Mouse (Mus musculus): ENCODE results near the gene Hist1h1d. TPM values are rescaled to one million over a fixed set of nuclear protein-coding genes. Genes with fewer than 3 reads are reported as not detected.

The Hist1h1d gene
- polyA plus RNA-seq, 1 experiment from 2014 or later, result 0.79 TPM

DNA sequence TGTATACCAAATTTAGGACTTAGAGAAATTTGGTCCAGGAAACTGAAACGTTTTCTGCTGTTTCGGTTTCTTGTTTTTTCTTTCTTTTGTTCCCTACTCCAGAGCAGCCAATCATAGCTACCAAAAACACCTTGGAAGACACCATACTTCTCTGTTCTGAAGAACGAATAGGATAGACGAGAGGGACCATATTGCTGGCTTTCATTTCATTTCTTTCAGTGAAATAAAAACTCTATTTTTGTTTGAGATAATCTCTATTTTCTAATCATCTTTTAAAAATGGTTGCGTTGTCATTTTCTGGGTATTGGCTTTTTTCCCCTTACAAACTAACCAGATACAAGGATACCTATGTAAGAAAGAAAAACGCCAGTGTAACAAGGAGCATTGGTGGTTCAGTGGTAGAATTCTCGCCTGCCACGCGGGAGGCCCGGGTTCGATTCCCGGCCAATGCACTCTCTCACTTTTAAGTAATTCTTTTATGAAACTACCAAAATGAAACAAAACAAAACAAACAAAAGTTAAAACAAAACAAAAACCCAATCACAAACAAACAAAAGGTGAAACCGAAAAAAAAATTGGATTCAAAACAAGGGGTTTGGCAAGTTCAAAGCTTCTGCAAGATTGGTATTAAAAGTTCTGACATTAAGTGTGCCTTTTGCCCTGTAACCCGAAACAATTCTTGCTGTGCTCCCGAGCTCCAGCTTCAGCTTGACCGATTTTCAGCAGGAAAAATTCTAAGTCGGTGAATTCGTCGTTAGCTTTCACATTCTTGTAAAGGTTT, 36.0 kb upstream of the Hist1h1d start:
- H3K4me2 ChIP-seq (ENCODE audit: low read depth, low read length), result peak overlapping the region; percentile 94
- peak overlapping the region; percentile 83 for H3K27ac ChIP-seq (ENCODE audit: low read length)
- H3K9me3 ChIP-seq (ENCODE audit: control insufficient read depth, low read length), result no peaks in the 10 kb centered on the region
- peak overlapping the region; percentile 63 for H3K9ac ChIP-seq (ENCODE audit: low read length)
- peak; percentile 56 for ATAC-seq (ENCODE audit: low read depth)
- no peaks in the 10 kb centered on the region for H3K36me3 ChIP-seq (ENCODE audit: control insufficient read depth, insufficient read depth, low read length)
- no peaks in the 10 kb centered on the region for H3K27me3 ChIP-seq (ENCODE audit: control insufficient read depth, insufficient read depth, low read depth, low read length)
- WGBS, result under 1% methylated on average over 19 of the region's 19 CpGs
- peak overlapping the region; percentile 66 for H3K4me3 ChIP-seq (ENCODE audit: low read length)
- H3K4me1 ChIP-seq (replicated peaks; ENCODE audit: control insufficient read depth, insufficient read depth, low read length), result peaks cover 4% of the 10 kb centered on the region

DNA sequence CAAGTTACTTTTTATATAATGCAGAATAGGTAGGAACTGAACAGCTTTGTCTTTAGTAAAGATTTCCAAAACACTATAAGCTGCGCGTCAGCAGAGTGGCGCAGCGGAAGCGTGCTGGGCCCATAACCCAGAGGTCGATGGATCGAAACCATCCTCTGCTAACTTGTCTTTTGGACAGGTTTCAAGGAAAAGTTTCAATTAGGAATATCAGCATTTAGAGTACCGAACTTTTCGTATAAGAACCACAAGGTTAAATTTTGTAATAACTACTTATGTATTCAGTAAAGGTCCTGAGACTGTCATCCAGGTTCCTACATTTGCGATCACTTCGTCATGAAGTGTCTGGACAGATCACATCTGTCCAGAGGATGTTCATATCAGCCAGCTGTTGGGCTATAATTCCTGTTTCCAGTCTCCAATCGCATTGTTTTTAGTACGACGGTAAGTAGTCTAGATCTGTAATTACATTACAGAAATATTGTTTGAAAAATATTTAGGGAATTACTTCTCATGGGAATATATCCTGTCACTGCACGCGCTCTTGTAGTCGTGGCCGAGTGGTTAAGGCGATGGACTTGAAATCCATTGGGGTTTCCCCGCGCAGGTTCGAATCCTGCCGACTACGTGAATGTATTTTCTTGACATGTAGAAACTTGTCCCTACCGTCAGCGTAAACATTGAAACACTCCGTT, 35.3 kb upstream of the Hist1h1d start:
- H3K9ac ChIP-seq (ENCODE audit: low read length), result peak overlapping the region; percentile 63
- ATAC-seq (ENCODE audit: low read depth), result peak; percentile 88
- H3K4me2 ChIP-seq (ENCODE audit: low read depth, low read length), result peak overlapping the region; percentile 94
- WGBS, result under 1% methylated on average over 27 of the region's 27 CpGs
- no peaks in the 10 kb centered on the region for H3K27me3 ChIP-seq (ENCODE audit: control insufficient read depth, insufficient read depth, low read depth, low read length)
- peaks cover 4% of the 10 kb centered on the region for H3K4me1 ChIP-seq (replicated peaks; ENCODE audit: control insufficient read depth, insufficient read depth, low read length)
- H3K9me3 ChIP-seq (ENCODE audit: control insufficient read depth, low read length), result no peaks in the 10 kb centered on the region
- peak overlapping the region; percentile 66 for H3K4me3 ChIP-seq (ENCODE audit: low read length)
- H3K36me3 ChIP-seq (ENCODE audit: control insufficient read depth, insufficient read depth, low read length), result no peaks in the 10 kb centered on the region
- H3K27ac ChIP-seq (ENCODE audit: low read length), result peak overlapping the region; percentile 83

- no peak overlapping the region for H3K9ac ChIP-seq (ENCODE audit: low read length)
- H3K36me3 ChIP-seq (ENCODE audit: control insufficient read depth, insufficient read depth, low read length), result no peaks in the 10 kb centered on the region
- H3K4me1 ChIP-seq (replicated peaks; ENCODE audit: control insufficient read depth, insufficient read depth, low read length), result peaks cover 4% of the 10 kb centered on the region
- no peaks in the 10 kb centered on the region for H3K27me3 ChIP-seq (ENCODE audit: control insufficient read depth, insufficient read depth, low read depth, low read length)
- no peaks in the 10 kb centered on the region for H3K9me3 ChIP-seq (ENCODE audit: control insufficient read depth, low read length)
- under 1% methylated on average over 6 of the region's 6 CpGs for WGBS
- peak overlapping the region; percentile 66 for H3K4me3 ChIP-seq (ENCODE audit: low read length)
- no peak overlapping the region for H3K27ac ChIP-seq (ENCODE audit: low read length)
- peak overlapping the region; percentile 94 for H3K4me2 ChIP-seq (ENCODE audit: low read depth, low read length)
- ATAC-seq (ENCODE audit: low read depth), result 0 out of 2 replicates have a peak, but pooled peaks have one; percentile 15
Measured at GRCm38 (mm10) chr13:23518295-23518603, 34.8 kb upstream of the Hist1h1d start.

- H3K9me3 ChIP-seq (ENCODE audit: control insufficient read depth, low read length), result no peaks in the 10 kb centered on the region
- peak overlapping the region; percentile 73 for H3K4me2 ChIP-seq (ENCODE audit: low read depth, low read length)
- peak overlapping the region; percentile 49 for H3K9ac ChIP-seq (ENCODE audit: low read length)
- H3K27me3 ChIP-seq (ENCODE audit: control insufficient read depth, insufficient read depth, low read depth, low read length), result no peaks in the 10 kb centered on the region
- H3K27ac ChIP-seq (ENCODE audit: low read length), result peak overlapping the region; percentile 69
- peaks cover 4% of the 10 kb centered on the region for H3K4me1 ChIP-seq (replicated peaks; ENCODE audit: control insufficient read depth, insufficient read depth, low read length)
- H3K4me3 ChIP-seq (ENCODE audit: low read length), result peak overlapping the region; percentile 52
- peak; percentile 55 for ATAC-seq (ENCODE audit: low read depth)
- WGBS, result under 1% methylated on average over 6 of the region's 6 CpGs
- no peaks in the 10 kb centered on the region for H3K36me3 ChIP-seq (ENCODE audit: control insufficient read depth, insufficient read depth, low read length)
Measured at GRCm38 (mm10) chr13:23518885-23519284, 34.2 kb upstream of the Hist1h1d start.

- Histone ChIP-seq H3K4me3 (ENCODE audit: low read length) (peak overlapping the region; percentile 52), H3K9ac (ENCODE audit: low read length) (peak overlapping the region; percentile 49), H3K36me3 (ENCODE audit: control insufficient read depth, insufficient read depth, low read length) (no peaks in the 10 kb centered on the region), H3K4me2 (ENCODE audit: low read depth, low read length) (peak overlapping the region; percentile 73), H3K27ac (ENCODE audit: low read length) (peak overlapping the region; percentile 69), H3K9me3 (ENCODE audit: control insufficient read depth, low read length) (no peaks in the 10 kb centered on the region), H3K4me1 (replicated peaks; ENCODE audit: control insufficient read depth, insufficient read depth, low read length) (peaks cover 4% of the 10 kb centered on the region), H3K27me3 (ENCODE audit: control insufficient read depth, insufficient read depth, low read depth, low read length) (no peaks in the 10 kb centered on the region)
- peak; percentile 57 for ATAC-seq (ENCODE audit: low read depth)
- WGBS, result under 1% methylated on average over 10 of the region's 10 CpGs
Measured at GRCm38 (mm10) chr13:23519416-23519815, 33.6 kb upstream of the Hist1h1d start.

DNA sequence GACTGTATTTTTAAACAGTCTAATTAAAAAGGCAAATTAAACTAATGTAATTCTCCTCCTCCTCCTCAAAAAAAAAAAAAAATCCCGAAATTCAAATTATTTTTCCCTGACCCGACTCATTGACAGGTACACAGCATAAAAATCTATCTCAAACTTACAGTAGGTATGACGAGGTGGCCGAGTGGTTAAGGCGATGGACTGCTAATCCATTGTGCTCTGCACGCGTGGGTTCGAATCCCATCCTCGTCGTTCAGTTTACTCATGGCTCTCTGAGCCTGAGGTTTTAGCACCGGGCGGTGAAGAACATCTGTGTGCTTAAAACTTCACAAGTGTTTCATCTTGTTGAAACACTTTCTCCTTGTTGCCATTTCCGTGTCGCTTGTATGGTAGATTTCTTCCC, 31.4 kb upstream of the Hist1h1d start:
- no peak for ATAC-seq (ENCODE audit: low read depth)
- Histone ChIP-seq H3K4me1 (replicated peaks; ENCODE audit: control insufficient read depth, insufficient read depth, low read length) (0 out of 2 replicates have a peak, but pooled peaks cover 4% of the 10 kb centered on the region), H3K36me3 (ENCODE audit: control insufficient read depth, insufficient read depth, low read length) (no peaks in the 10 kb centered on the region), H3K4me3 (ENCODE audit: low read length) (no peak overlapping the region), H3K27me3 (ENCODE audit: control insufficient read depth, insufficient read depth, low read depth, low read length) (no peaks in the 10 kb centered on the region), H3K9ac (ENCODE audit: low read length) (no peak overlapping the region), H3K4me2 (ENCODE audit: low read depth, low read length) (peak overlapping the region; percentile 32), H3K9me3 (ENCODE audit: control insufficient read depth, low read length) (no peaks in the 10 kb centered on the region), H3K27ac (ENCODE audit: low read length) (no peak overlapping the region)
- WGBS, result 1% methylated on average over 14 of the region's 14 CpGs

DNA sequence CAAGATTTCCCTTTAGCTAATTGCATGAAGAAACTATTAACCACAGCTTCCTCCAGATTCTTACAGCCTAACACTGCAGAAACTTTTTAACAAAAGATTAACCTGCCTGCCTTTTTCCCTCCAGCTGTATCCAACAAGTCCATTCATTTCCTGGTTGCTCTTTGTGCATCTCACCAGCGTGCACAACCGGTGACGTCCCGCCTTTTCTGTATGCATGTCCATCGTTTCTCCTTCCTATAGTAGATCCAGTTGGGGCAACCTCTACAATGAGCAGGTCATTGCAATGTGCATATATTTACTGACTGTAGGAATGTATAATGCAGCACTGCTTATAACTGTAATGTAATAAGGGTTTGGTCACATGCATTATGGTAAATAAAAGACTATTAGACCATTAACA, 29.1 kb upstream of the Hist1h1d start:
- H3K4me1 ChIP-seq (replicated peaks; ENCODE audit: control insufficient read depth, insufficient read depth, low read length), result peaks cover 9% of the 10 kb centered on the region; the same call in 1 of the 2 replicates
- H3K9me3 ChIP-seq (ENCODE audit: control insufficient read depth, low read length), result no peaks in the 10 kb centered on the region
- ATAC-seq (ENCODE audit: low read depth), result no peak
- WGBS, result 41% methylated on average over 5 of the region's 5 CpGs
- H3K27ac ChIP-seq (ENCODE audit: low read length), result no peak overlapping the region
- H3K9ac ChIP-seq (ENCODE audit: low read length), result no peak overlapping the region
- H3K4me2 ChIP-seq (ENCODE audit: low read depth, low read length), result no peak overlapping the region
- no peak overlapping the region for H3K4me3 ChIP-seq (ENCODE audit: low read length)
- no peaks in the 10 kb centered on the region for H3K27me3 ChIP-seq (ENCODE audit: control insufficient read depth, insufficient read depth, low read depth, low read length)
- H3K36me3 ChIP-seq (ENCODE audit: control insufficient read depth, insufficient read depth, low read length), result no peaks in the 10 kb centered on the region

- no peak overlapping the region for H3K27ac ChIP-seq (ENCODE audit: low read length)
- H3K9ac ChIP-seq (ENCODE audit: low read length), result no peak overlapping the region
- H3K9me3 ChIP-seq (ENCODE audit: control insufficient read depth, low read length), result no peaks in the 10 kb centered on the region
- H3K4me3 ChIP-seq (ENCODE audit: low read length), result no peak overlapping the region
- no peaks in the 10 kb centered on the region for H3K27me3 ChIP-seq (ENCODE audit: control insufficient read depth, insufficient read depth, low read depth, low read length)
- H3K36me3 ChIP-seq (ENCODE audit: control insufficient read depth, insufficient read depth, low read length), result no peaks in the 10 kb centered on the region
- peaks cover 12% of the 10 kb centered on the region; the same call in 1 of the 2 replicates for H3K4me1 ChIP-seq (replicated peaks; ENCODE audit: control insufficient read depth, insufficient read depth, low read length)
- WGBS, result 6% methylated on average over 5 of the region's 5 CpGs
- H3K4me2 ChIP-seq (ENCODE audit: low read depth, low read length), result no peak overlapping the region
- ATAC-seq (ENCODE audit: low read depth), result peak; percentile 21; the same call in 1 of the 2 replicates
Measured at GRCm38 (mm10) chr13:23524654-23525053, 28.4 kb upstream of the Hist1h1d start.

DNA sequence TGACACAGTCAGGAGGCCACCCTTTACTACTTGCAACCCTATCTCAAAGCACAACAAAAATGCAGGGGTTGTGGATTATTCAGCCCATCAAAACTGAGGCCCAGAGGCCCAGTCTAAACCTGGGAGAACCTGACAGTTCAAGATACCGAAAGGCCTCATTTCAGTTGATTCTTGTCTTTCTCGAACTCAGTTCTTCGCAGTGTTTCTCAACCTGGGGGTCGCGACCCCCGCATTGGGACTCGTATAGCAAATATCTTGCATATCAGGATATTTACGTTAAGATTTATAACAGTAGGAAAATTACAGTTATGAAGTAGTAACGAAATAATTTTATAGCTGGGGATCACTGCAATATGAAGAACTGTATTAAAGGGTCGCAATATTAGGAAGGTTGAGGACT, 27.2 kb upstream of the Hist1h1d start:
- Histone ChIP-seq H3K4me1 (replicated peaks; ENCODE audit: control insufficient read depth, insufficient read depth, low read length) (peaks cover 12% of the 10 kb centered on the region; the same call in 1 of the 2 replicates), H3K4me2 (ENCODE audit: low read depth, low read length) (peak overlapping the region; percentile 62), H3K27me3 (ENCODE audit: control insufficient read depth, insufficient read depth, low read depth, low read length) (no peaks in the 10 kb centered on the region), H3K4me3 (ENCODE audit: low read length) (peak overlapping the region; percentile 52), H3K9ac (ENCODE audit: low read length) (peak overlapping the region; percentile 21), H3K36me3 (ENCODE audit: control insufficient read depth, insufficient read depth, low read length) (no peaks in the 10 kb centered on the region), H3K27ac (ENCODE audit: low read length) (no peak overlapping the region), H3K9me3 (ENCODE audit: control insufficient read depth, low read length) (no peaks in the 10 kb centered on the region)
- under 1% methylated on average over 10 of the region's 10 CpGs for WGBS
- ATAC-seq (ENCODE audit: low read depth), result no peak
